Comparison of ENCODE assay signal across 9 mouse cellular contexts in the genomic region with DNA sequence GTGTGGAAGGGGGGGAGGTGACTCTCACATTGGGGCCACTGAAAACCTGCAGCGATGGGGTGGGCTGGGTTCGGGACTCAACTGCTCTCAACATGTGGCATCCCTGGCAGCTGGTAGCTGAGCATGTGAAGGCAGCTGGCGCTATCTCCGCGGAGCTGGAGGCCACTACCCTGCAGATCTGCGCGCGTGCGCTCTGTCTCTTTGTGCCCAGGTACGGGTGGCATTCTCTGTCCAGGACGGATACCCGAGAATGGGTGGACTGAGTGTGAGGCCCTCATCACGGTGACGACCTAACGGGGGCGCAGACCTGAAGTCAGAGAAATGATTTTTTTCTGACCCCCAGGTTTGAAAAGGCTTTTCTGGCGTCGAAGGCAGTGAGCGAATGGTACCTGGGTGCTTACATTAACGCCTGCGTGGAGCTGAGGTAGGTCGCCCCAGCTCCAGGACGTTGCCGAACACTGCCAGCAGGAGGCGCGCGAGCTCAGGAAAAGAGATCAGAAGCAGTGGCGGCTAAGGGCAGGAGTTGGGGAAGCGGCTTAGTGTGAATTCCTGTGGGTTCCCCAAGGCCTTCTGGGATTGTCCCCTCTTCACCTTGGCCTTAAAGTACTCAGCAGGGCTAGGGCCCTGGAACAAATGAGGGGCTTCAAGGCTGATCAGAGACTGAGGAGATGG. TPM values are rescaled to one million over a fixed set of nuclear protein-coding genes. Genes with fewer than 3 reads are reported as not detected.
DNase-seq lines count a peak whose midpoint lies in the region; ATAC-seq and TF ChIP-seq lines count a peak whose summit lies in the region.
"Had no signal": no experiment of that assay in that cellular context is flagged by ENCODE, and none has a peak within 500 bp of the region (broad histone marks: within the 10 kb centered on the region; RNA-seq: fewer than 3 reads in every experiment).

No protein-coding gene starts in this region.

- no peak overlapping the region for H3K9ac ChIP-seq in ES-E14 (ENCODE audit: insufficient read depth, low read depth, low read length, poor library complexity, severe bottlenecking)
- H3K9ac ChIP-seq in hindbrain, embryonic 12.5 days = no peak overlapping the region; the same call in 1 of the 2 replicates
- H3K9ac ChIP-seq in lung, postnatal 0 days (replicated peaks; ENCODE audit: low read depth) = no peak overlapping the region
- H3K9ac ChIP-seq: heart, embryonic 13.5 days had no signal

- DNase-seq in ES-E14 (ENCODE audit: low read depth, low spot score) = peak; percentile 81
- DNase-seq in cerebellum, adult 2 months = peak; percentile 85 to 96
- DNase-seq in layer of hippocampus, postnatal 14 days (ENCODE audit: low spot score in 2 of 2) = peak; percentile 90 to 92
- peak; percentile 91 for DNase-seq in lung, postnatal 0 days (ENCODE audit: low spot score)
- peak; percentile 89 for DNase-seq in ovary, postnatal 36 days (ENCODE audit: low spot score)
- peak; percentile 76 to 84 for DNase-seq in thymus, postnatal 36 days

- peak; percentile 38 for ATAC-seq in frontal cortex, adult (ENCODE audit: low TSS enrichment)
- 0 out of 2 replicates have a peak, but pooled peaks have one; percentile 26 for ATAC-seq in hindbrain, embryonic 12.5 days (ENCODE audit: low FRiP score)
- peak; percentile 55 for ATAC-seq in lung, postnatal 0 days

- H3K27me3 ChIP-seq in cerebellum, adult 2 months (ENCODE audit: control insufficient read depth, insufficient read depth, low read length) = no peaks in the 10 kb centered on the region
- H3K27me3 ChIP-seq in hindbrain, embryonic 12.5 days = peaks cover 96% of the 10 kb centered on the region
- H3K27me3 ChIP-seq in lung, postnatal 0 days (replicated peaks; ENCODE audit: insufficient read depth, low read length) = peaks cover 44% of the 10 kb centered on the region

- in situ Hi-C loops in ES-E14 (cut with MboI; ENCODE audit: low sequenced_read_pairs in 2 of 2, unreplicated experiment in 2 of 2) = no loop called here

- no peak for TF ChIP-seq POLR2A in cerebellum, adult 2 months (IDR thresholded peaks at IDR 0.05; ENCODE audit: borderline replicate concordance, insufficient read depth, low read length)

- TF ChIP-seq CTCF in cerebellum, adult 2 months (IDR thresholded peaks at IDR 0.05; ENCODE audit: borderline replicate concordance, insufficient read depth, low read depth, low read length) = peak; percentile 97
- TF ChIP-seq CTCF in lung, postnatal 0 days (IDR thresholded peaks at IDR 0.05) = peak; percentile 96

- H3K4me1 ChIP-seq in ES-E14 (ENCODE audit: control insufficient read depth in 2 of 2, insufficient read depth in 2 of 2, low read length in 2 of 2, poor library complexity in 1 of 2) = peaks cover 0 to 14% of the 10 kb centered on the region in 2 experiments; a peak in 1 of 4 replicates
- H3K4me1 ChIP-seq in cerebellum, adult 2 months (ENCODE audit: control insufficient read depth, insufficient read depth, low read length) = no peaks in the 10 kb centered on the region
- peaks cover 30% of the 10 kb centered on the region for H3K4me1 ChIP-seq in hindbrain, embryonic 12.5 days
- H3K4me1 ChIP-seq in lung, postnatal 0 days (ENCODE audit: insufficient read depth, low read depth, low read length) = peaks cover 15% of the 10 kb centered on the region

- TF ChIP-seq EP300 in lung, postnatal 0 days (IDR thresholded peaks at IDR 0.05) = no peak

- no peak overlapping the region for H3K27ac ChIP-seq in ES-E14 (ENCODE audit: insufficient read depth, low read depth, low read length, poor library complexity, severe bottlenecking)
- H3K27ac ChIP-seq in cerebellum, adult 2 months (ENCODE audit: insufficient read depth, low read length) = no peak overlapping the region
- H3K27ac ChIP-seq in hindbrain, embryonic 12.5 days = no peak overlapping the region
- no peak overlapping the region for H3K27ac ChIP-seq in lung, postnatal 0 days (ENCODE audit: low read length)
- H3K27ac ChIP-seq: heart, embryonic 13.5 days had no signal

- H3K9me3 ChIP-seq in ES-E14 (ENCODE audit: control insufficient read depth, insufficient read depth, low read depth, low read length) = no peaks in the 10 kb centered on the region
- no peaks in the 10 kb centered on the region for H3K9me3 ChIP-seq in hindbrain, embryonic 12.5 days (replicated peaks)
- H3K9me3 ChIP-seq in lung, postnatal 0 days (ENCODE audit: low read length) = no peaks in the 10 kb centered on the region
- H3K9me3 ChIP-seq: heart, embryonic 13.5 days had no signal

- H3K4me3 ChIP-seq in ES-E14 (ENCODE audit: insufficient read depth in 1 of 2, low read depth in 1 of 2, low read length in 2 of 2, poor library complexity in 1 of 2, severe bottlenecking in 1 of 2) = no peak overlapping the region
- H3K4me3 ChIP-seq in cerebellum, adult 2 months (replicated peaks; ENCODE audit: insufficient read depth, low read depth, low read length) = no peak overlapping the region
- H3K4me3 ChIP-seq in hindbrain, embryonic 12.5 days = no peak overlapping the region
- no peak overlapping the region for H3K4me3 ChIP-seq in lung, postnatal 0 days (ENCODE audit: low read depth, low read length)
- H3K4me3 ChIP-seq: heart, embryonic 13.5 days had no signal

- no peaks in the 10 kb centered on the region for H3K36me3 ChIP-seq in ES-E14 (ENCODE audit: control insufficient read depth, insufficient read depth, low read length, poor library complexity, severe bottlenecking)
- H3K36me3 ChIP-seq in hindbrain, embryonic 12.5 days = no peaks in the 10 kb centered on the region
- no peaks in the 10 kb centered on the region for H3K36me3 ChIP-seq in lung, postnatal 0 days (ENCODE audit: insufficient read depth, low read length)
- H3K36me3 ChIP-seq: heart, embryonic 13.5 days had no signal

- WGBS in cerebellum, adult 2 months = 6% methylated on average over 29 of the region's 29 CpGs
- 20% methylated on average over 28 of the region's 29 CpGs for WGBS in hindbrain, embryonic 12.5 days
- WGBS in lung, postnatal 0 days = 22% methylated on average over 29 of the region's 29 CpGs

- H3K4me2 ChIP-seq in hindbrain, embryonic 12.5 days (replicated peaks) = no peak overlapping the region; the same call in 1 of the 2 replicates
- H3K4me2 ChIP-seq in lung, postnatal 0 days (replicated peaks; ENCODE audit: low read depth, low read length) = no peak overlapping the region
- H3K4me2 ChIP-seq: heart, embryonic 13.5 days had no signal

TF ChIP-seq in ES-E14, 5 proteins besides CTCF, POLR2A, EP300 and RAD21:
- TF ChIP-seq CHD2 (IDR thresholded peaks at IDR 0.05; ENCODE audit: low read depth, low read length) (no peak), ZC3H11A (IDR thresholded peaks at IDR 0.05; ENCODE audit: borderline replicate concordance, low read depth, low read length) (peak; percentile 82)

RNA-seq across cellular contexts. Expression of a gene that starts 9.1 kb away (rescaled TPM):
- 1.8 and 5.6 TPM in 2 replicates for total RNA-seq in ES-E14 (2012; rRNA removed)
- polyA plus RNA-seq in cerebellum, adult 2 months (2012; rRNA removed) = 6.5 and 10.0 TPM in 2 replicates
- 4.9 and 5.1 TPM in 2 replicates for polyA plus RNA-seq in hindbrain, embryonic 12.5 days (2016; fragmentation: Nextera tagmentation; extraction: Ambion mirVana)
- 1 to 10 TPM; 1.2 to 2.3 TPM for total RNA-seq in layer of hippocampus, postnatal 14 days (2021)
- 21.3 and 24.4 TPM in 2 replicates for polyA plus RNA-seq in lung, postnatal 0 days (2015; fragmentation: Nextera tagmentation; extraction: Ambion mirVana)

RNA-seq across cellular contexts. Expression of a gene that starts 16.3 kb away (rescaled TPM):
- total RNA-seq in ES-E14 (2012; rRNA removed) = 1.0 and 4.1 TPM in 2 replicates
- 0.87 and 1.2 TPM in 2 replicates for polyA plus RNA-seq in cerebellum, adult 2 months (2012; rRNA removed)
- 3.7 and 4.1 TPM in 2 replicates for polyA plus RNA-seq in hindbrain, embryonic 12.5 days (2016; fragmentation: Nextera tagmentation; extraction: Ambion mirVana)
- total RNA-seq in layer of hippocampus, postnatal 14 days (2021) = 1 to 10 TPM in 1 of 2 experiments, under 1 TPM in 1; 0.55 to 1.2 TPM
- polyA plus RNA-seq in lung, postnatal 0 days (2015; fragmentation: Nextera tagmentation; extraction: Ambion mirVana) = 17.0 and 26.3 TPM in 2 replicates

RNA-seq across cellular contexts. Expression of a gene that starts 19.3 kb away (rescaled TPM):
- 0.36 TPM in 1 of 2 replicates, not detected in the other for total RNA-seq in ES-E14 (2012; rRNA removed)
- polyA plus RNA-seq in cerebellum, adult 2 months (2012; rRNA removed) = 1.5 and 2.5 TPM in 2 replicates
- 0.45 and 0.74 TPM in 2 replicates for polyA plus RNA-seq in hindbrain, embryonic 12.5 days (2016; fragmentation: Nextera tagmentation; extraction: Ambion mirVana)
- total RNA-seq in layer of hippocampus, postnatal 14 days (2021) = 1 to 10 TPM in 1 of 2 experiments, under 1 TPM in 1; 0.62 to 1.8 TPM
- 0.37 and 1.1 TPM in 2 replicates for polyA plus RNA-seq in lung, postnatal 0 days (2015; fragmentation: Nextera tagmentation; extraction: Ambion mirVana)

RNA-seq across cellular contexts. Expression of a gene that starts 48.4 kb away (rescaled TPM):
- 63.7 and 78.2 TPM in 2 replicates for total RNA-seq in ES-E14 (2012; rRNA removed)
- polyA plus RNA-seq in cerebellum, adult 2 months (2012; rRNA removed) = 176 and 177 TPM in 2 replicates
- polyA plus RNA-seq in hindbrain, embryonic 12.5 days (2016; fragmentation: Nextera tagmentation; extraction: Ambion mirVana) = 43.2 and 44.8 TPM in 2 replicates
- 100 to 1,000 TPM; 117 to 125 TPM for total RNA-seq in layer of hippocampus, postnatal 14 days (2021)
- 29.0 and 32.5 TPM in 2 replicates for polyA plus RNA-seq in lung, postnatal 0 days (2015; fragmentation: Nextera tagmentation; extraction: Ambion mirVana)

RNA-seq across cellular contexts. Expression of a gene that starts 59.7 kb away (rescaled TPM):
- total RNA-seq in ES-E14 (2012; rRNA removed) = 0.62 and 0.90 TPM in 2 replicates
- polyA plus RNA-seq in cerebellum, adult 2 months (2012; rRNA removed) = 8.8 and 11.2 TPM in 2 replicates
- polyA plus RNA-seq in hindbrain, embryonic 12.5 days (2016; fragmentation: Nextera tagmentation; extraction: Ambion mirVana) = 9.4 and 14.3 TPM in 2 replicates
- total RNA-seq in layer of hippocampus, postnatal 14 days (2021) = 1 to 10 TPM; 5.2 to 6.3 TPM
- 1.9 and 2.7 TPM in 2 replicates for polyA plus RNA-seq in lung, postnatal 0 days (2015; fragmentation: Nextera tagmentation; extraction: Ambion mirVana)
